Mouse (Mus musculus): ENCODE data around the gene Gm5485. TPM values are rescaled to one million over a fixed set of nuclear protein-coding genes. Genes with fewer than 3 reads are reported as not detected.

The Gm5485 gene
- polyA plus RNA-seq, 1 experiment from 2014 or later = not detected

DNA sequence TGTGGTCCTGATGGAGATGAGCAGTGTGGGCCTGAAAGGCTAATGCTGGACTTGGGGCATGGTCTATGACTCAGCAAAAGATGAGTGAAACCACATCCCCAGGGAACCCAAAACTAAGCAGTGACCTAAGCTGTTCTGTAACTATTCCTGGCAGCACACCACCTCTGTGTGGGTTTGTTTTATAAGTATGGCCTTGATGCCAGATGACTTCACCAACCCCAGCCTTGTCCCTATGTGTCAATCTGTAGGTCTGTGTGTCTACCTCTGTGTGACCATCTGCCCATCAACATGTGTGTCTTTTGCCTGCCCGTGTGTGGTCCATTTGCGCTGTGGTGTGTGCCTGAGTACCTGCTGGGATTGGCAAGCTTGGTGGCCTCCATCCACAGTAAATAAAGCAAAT lies 44.1 kb downstream of the Gm5485 start:
- H3K27ac ChIP-seq (replicated peaks) = no peak overlapping the region
- no peak overlapping the region for H3K4me2 ChIP-seq (replicated peaks)
- H3K9ac ChIP-seq = no peak overlapping the region
- H3K27me3 ChIP-seq = no peaks in the 10 kb centered on the region
- WGBS = 93% methylated on average over 2 of the region's 2 CpGs
- ATAC-seq (ENCODE audit: insufficient number of reproducible peaks, low FRiP score, low TSS enrichment, low read depth) = no peak; the same call in 1 of the 2 replicates
- no peaks in the 10 kb centered on the region for H3K9me3 ChIP-seq (replicated peaks)
- no peaks in the 10 kb centered on the region for H3K4me1 ChIP-seq
- no peaks in the 10 kb centered on the region for H3K36me3 ChIP-seq
- H3K4me3 ChIP-seq (replicated peaks) = no peak overlapping the region

DNA sequence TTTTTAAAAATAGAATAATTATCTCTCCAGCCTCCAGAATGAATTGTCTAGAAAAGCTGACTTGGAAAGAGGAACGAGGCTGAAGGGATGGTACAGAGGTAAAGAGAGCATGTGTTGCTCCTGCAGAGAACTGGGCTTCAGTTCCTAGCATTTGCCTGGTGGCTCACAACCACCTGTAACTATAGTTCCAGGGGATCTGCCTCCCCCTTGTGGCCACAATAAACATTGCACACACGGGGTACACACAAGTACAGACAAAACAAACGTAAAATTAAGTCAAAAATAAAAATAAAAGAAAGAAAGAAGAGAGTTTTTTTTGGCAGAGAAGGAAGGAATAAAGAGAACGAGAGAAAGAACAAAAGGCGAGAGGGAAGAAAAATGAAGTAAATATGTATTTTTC lies 45.4 kb downstream of the Gm5485 start:
- no peaks in the 10 kb centered on the region for H3K27me3 ChIP-seq
- no peak for ATAC-seq (ENCODE audit: insufficient number of reproducible peaks, low FRiP score, low TSS enrichment, low read depth)
- 88% methylated on average over 5 of the region's 5 CpGs for WGBS
- H3K4me1 ChIP-seq = no peaks in the 10 kb centered on the region
- no peaks in the 10 kb centered on the region for H3K9me3 ChIP-seq (replicated peaks)
- H3K36me3 ChIP-seq = no peaks in the 10 kb centered on the region
- H3K4me2 ChIP-seq (replicated peaks) = no peak overlapping the region
- H3K27ac ChIP-seq (replicated peaks) = no peak overlapping the region
- no peak overlapping the region for H3K9ac ChIP-seq
- no peak overlapping the region for H3K4me3 ChIP-seq (replicated peaks)

DNA sequence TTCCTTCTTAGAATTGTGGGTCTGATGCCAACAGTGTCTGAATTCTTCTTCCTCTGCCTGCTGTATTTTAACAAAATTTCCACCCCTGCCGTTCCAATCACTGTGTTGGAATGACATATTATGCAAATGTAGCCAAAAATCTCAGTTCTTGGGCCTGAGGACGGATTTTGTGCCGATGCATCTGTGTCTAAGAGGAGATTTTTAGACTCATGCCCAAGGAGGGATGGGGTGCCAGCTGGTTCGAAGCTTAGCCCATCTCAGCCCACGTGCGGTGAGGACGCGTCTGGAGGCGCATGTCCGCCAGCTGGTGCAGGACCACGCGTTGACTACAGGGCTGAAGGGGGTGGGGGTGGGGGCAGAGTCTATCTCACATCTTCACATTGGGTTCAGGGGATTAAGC lies 51.3 kb downstream of the Gm5485 start:
- Histone ChIP-seq H3K4me1 (no peaks in the 10 kb centered on the region), H3K36me3 (no peaks in the 10 kb centered on the region), H3K27ac (replicated peaks) (no peak overlapping the region), H3K9me3 (replicated peaks) (no peaks in the 10 kb centered on the region), H3K9ac (no peak overlapping the region), H3K4me2 (replicated peaks) (no peak overlapping the region), H3K4me3 (replicated peaks) (no peak overlapping the region), H3K27me3 (no peaks in the 10 kb centered on the region)
- ATAC-seq (ENCODE audit: insufficient number of reproducible peaks, low FRiP score, low TSS enrichment, low read depth) = no peak
- WGBS = 83% methylated on average over 12 of the region's 12 CpGs

DNA sequence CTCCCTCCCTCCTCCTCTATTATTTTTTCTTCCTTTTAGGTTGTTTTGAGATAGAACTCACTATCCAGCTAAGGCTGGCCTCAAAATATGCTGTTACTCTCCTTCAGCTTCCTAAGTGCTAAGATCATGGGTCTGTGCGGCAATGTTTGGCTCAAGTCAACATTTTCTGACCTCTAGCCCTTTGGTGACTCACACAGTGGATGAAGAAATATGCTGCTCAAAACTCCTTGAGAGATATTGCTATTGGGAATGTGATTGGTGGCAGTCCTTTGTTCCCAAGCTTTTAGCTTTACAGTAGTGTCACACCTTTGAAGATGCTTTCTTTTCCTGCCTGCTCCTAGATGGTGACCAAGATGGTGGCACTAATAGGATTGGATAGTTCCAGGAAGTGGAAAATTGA lies 55.8 kb downstream of the Gm5485 start:
- Histone ChIP-seq H3K27me3 (no peaks in the 10 kb centered on the region), H3K36me3 (no peaks in the 10 kb centered on the region), H3K27ac (replicated peaks) (no peak overlapping the region), H3K4me3 (replicated peaks) (no peak overlapping the region), H3K4me2 (replicated peaks) (no peak overlapping the region), H3K4me1 (no peaks in the 10 kb centered on the region), H3K9ac (no peak overlapping the region), H3K9me3 (replicated peaks) (no peaks in the 10 kb centered on the region)
- ATAC-seq (ENCODE audit: insufficient number of reproducible peaks, low FRiP score, low TSS enrichment, low read depth) = no peak
- WGBS = 78% methylated on average over 1 of the region's 1 CpGs

DNA sequence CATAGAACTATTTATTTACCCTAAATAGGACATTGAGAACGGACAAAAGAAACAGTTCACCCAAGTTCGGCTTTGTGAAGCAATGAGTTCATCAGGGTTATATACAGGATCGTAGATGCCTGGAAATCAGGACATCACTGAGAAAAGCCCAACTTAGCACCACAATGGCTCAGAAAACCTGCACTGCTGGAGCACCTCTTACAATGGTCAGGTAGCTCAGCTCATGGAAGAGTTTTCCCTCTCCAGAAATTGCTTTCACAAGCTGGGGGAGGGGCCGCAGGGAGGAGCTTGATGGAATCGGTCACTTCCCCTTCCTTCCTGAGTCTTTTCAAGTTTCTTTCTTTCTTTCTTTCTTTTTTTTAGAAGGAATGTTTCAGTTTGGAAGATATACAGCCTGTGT lies 56.5 kb downstream of the Gm5485 start:
- H3K9me3 ChIP-seq (replicated peaks) = no peaks in the 10 kb centered on the region
- no peak overlapping the region for H3K4me3 ChIP-seq (replicated peaks)
- no peak overlapping the region for H3K9ac ChIP-seq
- H3K27ac ChIP-seq (replicated peaks) = no peak overlapping the region
- H3K27me3 ChIP-seq = no peaks in the 10 kb centered on the region
- no peak overlapping the region for H3K4me2 ChIP-seq (replicated peaks)
- no peaks in the 10 kb centered on the region for H3K36me3 ChIP-seq
- 84% methylated on average over 5 of the region's 5 CpGs for WGBS
- H3K4me1 ChIP-seq = no peaks in the 10 kb centered on the region
- ATAC-seq (ENCODE audit: insufficient number of reproducible peaks, low FRiP score, low TSS enrichment, low read depth) = no peak

Other genes with a start within 250 kb of the Gm5485 start
- not detected in 2 replicates for gene Dppa4, start 128.7 kb downstream of the Gm5485 start, polyA plus RNA-seq (2015; fragmentation: Nextera tagmentation; extraction: Ambion mirVana)
- gene Dppa2, start 108.5 kb downstream of the Gm5485 start, polyA plus RNA-seq (2015; fragmentation: Nextera tagmentation; extraction: Ambion mirVana) = not detected in 2 replicates
- 0.22 and 0.33 TPM in 2 replicates for gene Morc1, start 18.8 kb upstream of the Gm5485 start, polyA plus RNA-seq (2015; fragmentation: Nextera tagmentation; extraction: Ambion mirVana)

Measured in embryonic facial prominence, embryonic 15.5 days (tissue).